Mouse (Mus musculus) lung, postnatal 0 days (tissue): ENCODE data around the gene Tcl1b3. TPM values are rescaled to one million over a fixed set of nuclear protein-coding genes. Genes with fewer than 3 reads are reported as not detected.
"Not testable (repeated sequence)": the region's sequence is repeated elsewhere in the genome, so short reads cannot be mapped to it uniquely, and the experiment has no call there.

ENCODE experiments used
- ATAC-seq: fragments of 200-750 bp; cut with Nextera tagmentation; 2 replicates; pipeline ENCODE4 v1.8.0; 2017; ENCODE audit warnings: moderate library complexity
- DNase-seq: peaks from one replicate; pipeline ENCODE4 v3.0.0-alpha.2; 2016; ENCODE audit warnings: low spot score
- H3K27ac ChIP-seq: fragments of 300-500 bp; sonication (generic); 2 replicates; pipeline ENCODE4 v1.5.1; 2014; ENCODE audit warnings: antibody characterized with exemption, mild to moderate bottlenecking, low read length, mixed read lengths
- H3K27me3 ChIP-seq: fragments of 300-500 bp; sonication (generic); replicated peaks from 2 replicates; pipeline ENCODE4 v1.6.1; 2014; ENCODE audit warnings: low read length, mixed read lengths; ENCODE audit not compliant: insufficient read depth
- H3K36me3 ChIP-seq: fragments of 300-500 bp; sonication (generic); 2 replicates; pipeline ENCODE4 v1.6.1; 2014; ENCODE audit warnings: low read length, mixed read lengths; ENCODE audit not compliant: insufficient read depth
- H3K4me1 ChIP-seq: fragments of 300-500 bp; sonication (generic); 2 replicates; pipeline ENCODE4 v1.6.1; 2014; ENCODE audit warnings: antibody characterized with exemption, low read depth, low read length, mixed read lengths; ENCODE audit not compliant: insufficient read depth
- H3K4me2 ChIP-seq: fragments of 300-500 bp; sonication (generic); replicated peaks from 2 replicates; pipeline ENCODE4 v1.6.1; 2014; ENCODE audit warnings: low read depth, mild to moderate bottlenecking, low read length, moderate library complexity, mixed read lengths
- H3K4me3 ChIP-seq: fragments of 300-500 bp; sonication (generic); 2 replicates; pipeline ENCODE4 v1.5.1; 2014; ENCODE audit warnings: low read depth, low read length
- H3K9ac ChIP-seq: fragments of 300-500 bp; sonication (generic); replicated peaks from 2 replicates; pipeline ENCODE4 v1.6.1; 2014; ENCODE audit warnings: low read depth, mild to moderate bottlenecking
- H3K9me3 ChIP-seq: fragments of 300-500 bp; sonication (generic); 2 replicates; pipeline ENCODE4 v1.6.1; 2016; ENCODE audit warnings: low read length, mixed read lengths
- CTCF ChIP-seq: IDR thresholded peaks from 2 replicates; pipeline ENCODE4 v1.5.1; 2016; ENCODE audit warnings: antibody characterized with exemption, mild to moderate bottlenecking
- EP300 ChIP-seq: IDR thresholded peaks from 2 replicates; pipeline ENCODE4 v1.6.1; 2016; ENCODE audit warnings: antibody characterized with exemption, mild to moderate bottlenecking, control low read depth
- WGBS: fragments of 180-500 bp; shearing (Covaris S2); extraction: QIAGEN DNeasy Blood & Tissue Kit; methylation state at CpG from one replicate; pipeline ENCODE4 v1.1.7; 2014; 5-methylcytosine and 5-hydroxymethylcytosine counted together
- polyA plus RNA-seq: library from polyadenylated mRNA; unstranded; fragments of >200 nt; fragmentation: Nextera tagmentation; extraction: Ambion mirVana; gene quantifications from 2 replicates; pipeline ENCODE4 v1.2.1, GENCODE M21; 2015

The Tcl1b3 gene
- not detected in 2 replicates for polyA plus RNA-seq

DNA sequence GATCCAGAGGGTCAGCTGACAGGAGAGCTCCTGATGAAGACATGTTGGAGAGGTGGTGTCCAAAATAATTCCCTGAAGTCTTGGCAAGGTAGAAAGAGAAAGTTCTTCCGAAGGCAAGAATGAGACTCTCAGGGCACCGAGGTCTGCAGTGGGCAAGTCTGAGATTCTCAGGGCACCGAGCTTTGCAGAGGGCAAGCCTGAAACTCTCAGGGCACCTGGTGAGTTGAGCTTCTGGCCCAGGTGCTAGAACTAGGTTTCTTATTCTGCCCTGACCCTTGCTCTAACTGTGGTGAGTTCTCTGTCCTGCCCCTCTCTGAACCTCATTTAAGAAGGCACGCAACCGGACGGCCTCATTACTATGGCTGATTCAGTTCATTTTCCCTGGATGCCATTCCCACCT, at the start of gene Tcl1b3:
Gene Tcl1b3, plus strand, starts transcription at position 301 of the 400 bp plus-strand sequence.
- H3K4me1 ChIP-seq, H3K27ac ChIP-seq, H3K9me3 ChIP-seq, H3K9ac ChIP-seq, H3K4me3 ChIP-seq, H3K27me3 ChIP-seq, DNase-seq, ATAC-seq, H3K4me2 ChIP-seq, H3K36me3 ChIP-seq: not testable (repeated sequence)
- 90% methylated on average over 6 of the region's 6 CpGs for WGBS

DNA sequence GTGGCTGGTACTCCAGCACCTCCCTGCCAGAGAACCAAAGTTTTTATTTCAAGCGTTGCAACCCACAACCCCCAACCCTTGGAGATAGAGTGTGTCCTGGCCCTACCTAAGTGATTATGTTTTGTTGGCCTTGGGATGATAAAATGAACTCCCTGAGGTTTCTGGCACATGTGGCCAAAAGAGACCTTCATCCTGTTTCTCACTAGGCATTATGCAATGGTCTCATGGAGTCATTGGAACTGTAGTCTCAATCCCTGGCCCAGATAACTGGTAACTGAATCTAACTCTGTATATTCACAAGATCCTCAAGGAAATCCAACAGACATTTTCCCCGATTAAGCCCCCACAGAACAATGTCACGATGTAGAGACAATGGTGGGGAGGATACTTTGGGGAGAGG, 47.7 kb upstream of the Tcl1b3 start:
- no peaks in the 10 kb centered on the region for H3K27me3 ChIP-seq

DNA sequence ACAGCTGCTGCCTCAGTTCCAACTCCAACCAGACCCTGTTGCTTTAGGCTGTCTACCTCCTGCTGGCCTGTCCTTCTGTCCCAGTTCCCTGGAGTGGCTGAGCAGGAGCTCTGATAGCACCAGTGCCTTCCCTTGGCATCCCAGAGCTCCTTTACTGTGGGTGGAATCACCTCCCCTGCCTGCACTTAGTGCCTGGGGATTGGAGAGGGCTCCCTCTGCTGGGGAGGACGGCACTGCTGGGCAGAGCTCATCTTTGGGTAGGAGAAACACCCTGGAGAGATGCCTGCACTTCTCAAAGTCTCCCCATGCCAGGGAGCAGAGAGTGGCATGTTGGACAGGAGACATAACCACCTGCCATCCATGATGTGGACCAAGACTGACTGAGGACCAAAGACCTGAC, 45.9 kb upstream of the Tcl1b3 start:
- not testable (repeated sequence) for H3K36me3 ChIP-seq, H3K4me1 ChIP-seq, H3K4me2 ChIP-seq, DNase-seq, H3K9me3 ChIP-seq, ATAC-seq, H3K27me3 ChIP-seq, H3K27ac ChIP-seq, H3K4me3 ChIP-seq, H3K9ac ChIP-seq
- 36% methylated on average over 1 of the region's 1 CpGs for WGBS

More for the DNA sequence above, 47.7 kb upstream of the Tcl1b3 start:
- H3K9ac ChIP-seq, result no peak overlapping the region
- H3K4me2 ChIP-seq, result no peak overlapping the region
- no peaks in the 10 kb centered on the region for H3K4me1 ChIP-seq
- H3K27ac ChIP-seq, result no peak overlapping the region
- DNase-seq (no peak), ATAC-seq (no peak)
- H3K4me3 ChIP-seq, result no peak overlapping the region
- H3K36me3 ChIP-seq, result no peaks in the 10 kb centered on the region
- H3K9me3 ChIP-seq, result no peaks in the 10 kb centered on the region
- 91% methylated on average over 3 of the region's 3 CpGs for WGBS
- no peak for TF ChIP-seq CTCF
- no peak for TF ChIP-seq EP300

DNA sequence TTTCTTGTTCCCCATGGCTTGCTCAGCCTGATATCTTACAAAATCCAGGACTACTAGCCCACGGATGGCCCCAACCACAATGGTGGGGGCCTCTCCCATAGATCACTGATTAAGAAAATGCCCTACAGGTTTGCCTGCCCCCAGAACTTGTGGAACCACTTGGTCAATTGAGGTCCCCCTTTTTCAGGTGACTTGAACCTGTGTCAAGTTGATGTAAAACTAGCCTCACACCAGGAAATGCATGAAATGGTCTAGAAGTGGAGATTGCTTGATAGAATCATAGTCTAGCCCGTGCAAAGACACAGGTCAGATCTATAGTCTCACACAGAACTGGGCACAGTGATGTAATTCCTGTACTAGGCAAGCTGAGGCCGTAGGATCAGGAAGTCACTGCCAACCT, 45.1 kb upstream of the Tcl1b3 start, which contains the start of gene Tcl1b2:
Gene Tcl1b2, plus strand, starts transcription at position 301 of the 400 bp plus-strand sequence.
- no peak for ATAC-seq
- H3K4me1 ChIP-seq, result no peaks in the 10 kb centered on the region
- no peak within 1 kb of the TSS for H3K4me3 ChIP-seq
- no peaks in the 10 kb centered on the region for H3K36me3 ChIP-seq
- no peaks in the 10 kb centered on the region for H3K9me3 ChIP-seq
- WGBS, result 76% methylated on average over 3 of the region's 3 CpGs
- no peaks in the 10 kb centered on the region for H3K27me3 ChIP-seq
- no peak within 1 kb of the TSS for H3K9ac ChIP-seq
- DNase-seq, result no peak
- TF ChIP-seq EP300 (no peak), CTCF (no peak)
- H3K4me2 ChIP-seq, result no peak within 1 kb of the TSS
- H3K27ac ChIP-seq, result no peak within 1 kb of the TSS

DNA sequence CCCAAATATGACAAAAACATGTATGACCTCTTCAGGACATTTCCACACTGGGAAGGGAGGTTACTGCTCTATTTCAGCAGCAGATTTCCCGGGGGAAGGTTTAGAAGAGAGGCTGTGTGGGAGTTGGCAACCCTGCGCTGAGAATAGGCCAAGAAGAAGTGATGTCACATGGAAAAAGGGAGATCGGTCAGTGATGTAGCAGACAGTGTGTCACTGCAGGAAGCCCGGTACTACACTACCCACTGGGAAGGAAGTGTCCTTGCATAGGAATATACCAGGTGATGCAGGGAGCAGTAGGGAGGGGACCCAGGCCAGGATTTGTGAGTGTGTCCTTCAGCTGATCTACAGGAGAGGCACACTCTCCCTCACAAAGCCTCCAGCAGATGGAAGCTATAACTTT, 35.6 kb upstream of the Tcl1b3 start:
- H3K9ac ChIP-seq, H3K27ac ChIP-seq, H3K9me3 ChIP-seq, ATAC-seq, H3K36me3 ChIP-seq, H3K4me3 ChIP-seq, DNase-seq, H3K4me2 ChIP-seq, H3K4me1 ChIP-seq, H3K27me3 ChIP-seq: not testable (repeated sequence)
- 67% methylated on average over 4 of the region's 4 CpGs for WGBS

DNA sequence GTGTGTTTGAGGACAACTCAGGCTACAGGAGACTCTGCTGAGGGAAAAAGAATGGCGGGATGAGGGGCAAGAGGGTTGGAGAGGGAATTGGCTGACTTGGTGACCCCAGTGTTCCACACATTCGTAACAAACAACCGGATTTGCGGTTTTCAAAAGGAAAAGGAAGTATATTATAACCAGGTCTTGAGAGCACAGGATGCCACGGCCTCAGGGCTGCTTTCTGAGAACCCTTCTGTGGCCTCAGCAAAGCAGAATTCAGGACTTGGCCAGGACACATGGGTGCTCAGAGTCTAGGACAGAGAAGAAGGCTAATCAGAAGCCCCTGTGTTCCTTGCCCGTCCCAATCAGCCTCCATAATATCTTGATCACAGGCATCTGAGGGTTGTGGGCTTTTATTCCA, 32.0 kb upstream of the Tcl1b3 start:
- Histone ChIP-seq H3K27ac (no peak overlapping the region), H3K27me3 (no peaks in the 10 kb centered on the region), H3K4me3 (no peak overlapping the region), H3K36me3 (no peaks in the 10 kb centered on the region), H3K4me1 (no peaks in the 10 kb centered on the region), H3K9me3 (no peaks in the 10 kb centered on the region), H3K4me2 (no peak overlapping the region), H3K9ac (no peak overlapping the region)
- no peak for DNase-seq
- no peak for ATAC-seq
- WGBS, result 72% methylated on average over 6 of the region's 6 CpGs
- TF ChIP-seq CTCF, result no peak
- TF ChIP-seq EP300, result no peak

DNA sequence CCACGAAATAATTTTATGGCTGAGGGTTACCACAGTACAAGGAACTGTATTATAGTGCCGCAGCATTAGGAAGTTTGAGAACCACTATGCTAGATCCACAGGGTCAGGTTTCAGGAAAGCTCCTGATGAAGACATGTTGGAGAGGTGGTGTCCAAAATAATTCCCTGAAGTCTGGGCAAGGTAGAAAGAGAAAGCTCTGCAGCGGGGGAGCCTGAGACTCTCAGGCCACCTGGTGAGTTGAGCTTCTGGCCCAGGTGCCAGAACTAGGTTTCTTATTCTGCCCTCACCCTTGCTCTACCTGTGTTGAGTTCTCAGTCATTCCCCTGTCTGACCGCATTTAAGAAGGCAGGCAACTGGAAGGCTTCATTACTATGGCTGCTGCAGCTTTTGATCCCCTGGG, 31.5 kb upstream of the Tcl1b3 start, which contains the start of gene Tcl1b1:
Gene Tcl1b1, plus strand, starts transcription at position 301 of the 400 bp plus-strand sequence.
- Histone ChIP-seq H3K36me3 (no peaks in the 10 kb centered on the region), H3K4me1 (no peaks in the 10 kb centered on the region), H3K27ac (no peak within 1 kb of the TSS), H3K9me3 (no peaks in the 10 kb centered on the region), H3K4me3 (no peak within 1 kb of the TSS), H3K4me2 (no peak within 1 kb of the TSS), H3K27me3 (no peaks in the 10 kb centered on the region), H3K9ac (no peak within 1 kb of the TSS)
- WGBS, result 64% methylated on average over 4 of the region's 4 CpGs
- DNase-seq, result no peak
- ATAC-seq, result no peak
- TF ChIP-seq CTCF (no peak), EP300 (no peak)
